Mouse (Mus musculus) CH12.LX (cell line): ENCODE data around the gene Prdx4. TPM values are rescaled to one million over a fixed set of nuclear protein-coding genes. Genes with fewer than 3 reads are reported as not detected.
A peak's percentile ranks its signal among the peaks of the same experiment; 100 is the strongest.

Experiments
- DNase-seq: peaks from one replicate; pipeline ENCODE4 v3.0.0-alpha.2; 2013; ENCODE audit errors: extremely low read depth
- H3K27ac ChIP-seq: 2 replicates; pipeline ENCODE4 v1.5.1; 2012; ENCODE audit warnings: low read depth, mild to moderate bottlenecking, control low read depth, moderate library complexity; ENCODE audit not compliant: insufficient read depth
- H3K27me3 ChIP-seq: replicated peaks from 2 replicates; pipeline ENCODE3; 2012; ENCODE audit warnings: inconsistent platforms
- H3K36me3 ChIP-seq, 2 experiments: replicated peaks in 1 of 2; 2 replicates each; pipeline versions ENCODE3 to v1.6.1; 2012; ENCODE audit warnings: inconsistent platforms in 1 of 2, low read length in 1 of 2, mild to moderate bottlenecking in 1 of 2, mixed read lengths in 1 of 2, moderate library complexity in 1 of 2; ENCODE audit not compliant: control insufficient read depth in 1 of 2, insufficient read depth in 1 of 2
- H3K4me1 ChIP-seq, 2 experiments: 2 replicates each; pipeline ENCODE4 v1.6.1; 2012; ENCODE audit warnings: inconsistent platforms in 1 of 2, moderate library complexity in 1 of 2; ENCODE audit not compliant: insufficient read depth in 2 of 2, control insufficient read depth in 1 of 2
- H3K4me2 ChIP-seq: 2 replicates; pipeline ENCODE4 v1.6.1; 2012; ENCODE audit warnings: low read depth, mild to moderate bottlenecking, control low read depth; ENCODE audit not compliant: poor library complexity, insufficient read depth, severe bottlenecking
- H3K4me3 ChIP-seq, 3 experiments: fragments of 150-350 bp in 1 of 3; sonication (generic) in 1 of 3; replicated peaks in 1 of 3; 2 replicates each; pipeline versions ENCODE3 to v1.5.1; 2011 to 2012; ENCODE audit warnings: low read depth in 2 of 3, low read length in 2 of 3, mild to moderate bottlenecking in 2 of 3, moderate library complexity in 2 of 3, control low read depth in 1 of 3, improper control_type of control experiment in 1 of 3, inconsistent platforms in 1 of 3, mixed read lengths in 1 of 3; ENCODE audit not compliant: poor library complexity in 1 of 3
- H3K79me2 ChIP-seq: replicated peaks from 2 replicates; pipeline ENCODE4 v1.6.1; 2012; ENCODE audit warnings: mild to moderate bottlenecking, moderate library complexity; ENCODE audit not compliant: control insufficient read depth, poor library complexity, insufficient read depth, severe bottlenecking; ENCODE audit errors: extremely low read depth
- H3K9ac ChIP-seq: 2 replicates; pipeline ENCODE4 v1.6.1; 2012; ENCODE audit warnings: low read depth, mild to moderate bottlenecking, control low read depth, moderate library complexity; ENCODE audit not compliant: insufficient read depth
- H3K9me3 ChIP-seq: replicated peaks from 2 replicates; pipeline ENCODE3; 2012; ENCODE audit warnings: low read length, inconsistent platforms, mixed read lengths
- BHLHE40 ChIP-seq: IDR thresholded peaks from 2 replicates; pipeline ENCODE4 v1.6.1; 2011; ENCODE audit warnings: mild to moderate bottlenecking, low read depth, low read length, improper control_type of control experiment
- CHD2 ChIP-seq: IDR thresholded peaks from 2 replicates; pipeline ENCODE4 v1.6.1; 2011; ENCODE audit warnings: low read length, improper control_type of control experiment
- CTCF ChIP-seq, 2 experiments: IDR thresholded peaks in 1 of 2; conservative IDR thresholded peaks in 1 of 2; 2 replicates each; pipeline ENCODE4 v1.5.1; 2011 to 2012; ENCODE audit warnings: low read depth in 2 of 2, low read length in 2 of 2, improper control_type of control experiment in 1 of 2, inconsistent platforms in 1 of 2, mild to moderate bottlenecking in 1 of 2, moderate library complexity in 1 of 2
- EP300 ChIP-seq: IDR thresholded peaks from 2 replicates; pipeline ENCODE4 v1.6.1; 2011; ENCODE audit warnings: low read length, improper control_type of control experiment
- ETS1 ChIP-seq: conservative IDR thresholded peaks from 2 replicates; pipeline ENCODE4 v1.6.1; 2012; ENCODE audit warnings: low read depth, mild to moderate bottlenecking, inconsistent platforms, low read length, improper control_type of control experiment, moderate library complexity
- GABPA ChIP-seq: IDR thresholded peaks from 2 replicates; pipeline ENCODE4 v1.6.1; 2012; ENCODE audit warnings: low read depth, low read length, improper control_type of control experiment, inconsistent platforms; ENCODE audit not compliant: insufficient replicate concordance
- JUND ChIP-seq: conservative IDR thresholded peaks from 2 replicates; pipeline ENCODE4 v1.6.1; 2011; ENCODE audit warnings: low read depth, low read length, improper control_type of control experiment
- MAFK ChIP-seq: IDR thresholded peaks from 2 replicates; pipeline ENCODE4 v1.6.1; 2011; ENCODE audit warnings: low read length, improper control_type of control experiment; ENCODE audit not compliant: insufficient replicate concordance
- MAX ChIP-seq: IDR thresholded peaks from 2 replicates; pipeline ENCODE4 v1.6.1; 2011; ENCODE audit warnings: low read length, improper control_type of control experiment
- MAZ ChIP-seq: IDR thresholded peaks from 2 replicates; pipeline ENCODE4 v1.6.1; 2012; ENCODE audit warnings: low read depth, mild to moderate bottlenecking, inconsistent platforms, low read length, improper control_type of control experiment, moderate library complexity
- MEF2A ChIP-seq: IDR thresholded peaks from 2 replicates; pipeline ENCODE4 v1.6.1; 2014; ENCODE audit warnings: low read depth, mild to moderate bottlenecking, inconsistent platforms, low read length, improper control_type of control experiment, borderline replicate concordance
- MXI1 ChIP-seq: IDR thresholded peaks from 2 replicates; pipeline ENCODE4 v1.6.1; 2011; ENCODE audit warnings: mild to moderate bottlenecking, low read depth, low read length, improper control_type of control experiment
- MYC ChIP-seq: IDR thresholded peaks from 2 replicates; pipeline ENCODE4 v1.6.1; 2011; ENCODE audit warnings: low read depth, mild to moderate bottlenecking, improper control_type of control experiment, low read length
- NELFE ChIP-seq: IDR thresholded peaks from 2 replicates; pipeline ENCODE4 v1.6.1; 2011; ENCODE audit warnings: low read depth, low read length, improper control_type of control experiment
- POLR2AphosphoS2 ChIP-seq: IDR thresholded peaks from 2 replicates; pipeline ENCODE4 v1.6.1; 2011; ENCODE audit warnings: low read depth, low read length, improper control_type of control experiment
- RAD21 ChIP-seq: IDR thresholded peaks from 2 replicates; pipeline ENCODE4 v1.6.1; 2011; ENCODE audit warnings: low read depth, mild to moderate bottlenecking, low read length, improper control_type of control experiment, moderate library complexity
- SMC3 ChIP-seq: IDR thresholded peaks from 2 replicates; pipeline ENCODE4 v1.6.1; 2011; ENCODE audit warnings: low read depth, low read length, improper control_type of control experiment
- TBP ChIP-seq: conservative IDR thresholded peaks from 2 replicates; pipeline ENCODE4 v1.6.1; 2011; ENCODE audit warnings: low read depth, low read length, improper control_type of control experiment
- TCF12 ChIP-seq: IDR thresholded peaks from 2 replicates; pipeline ENCODE4 v1.6.1; 2014; ENCODE audit warnings: low read depth, mild to moderate bottlenecking, inconsistent platforms, low read length, improper control_type of control experiment
- UBTF ChIP-seq: IDR thresholded peaks from 2 replicates; pipeline ENCODE4 v1.6.1; 2012; ENCODE audit warnings: low read depth, mild to moderate bottlenecking, inconsistent platforms, low read length, improper control_type of control experiment, moderate library complexity
- USF1 ChIP-seq: IDR thresholded peaks from 2 replicates; pipeline ENCODE4 v1.6.1; 2014; ENCODE audit warnings: low read depth, mild to moderate bottlenecking, inconsistent platforms, low read length, improper control_type of control experiment
- USF2 ChIP-seq: conservative IDR thresholded peaks from 2 replicates; pipeline ENCODE4 v1.6.1; 2011; ENCODE audit warnings: low read depth, low read length, improper control_type of control experiment
- ZC3H11A ChIP-seq: IDR thresholded peaks from 2 replicates; pipeline ENCODE4 v1.6.1; 2012; ENCODE audit warnings: low read depth, mild to moderate bottlenecking, inconsistent platforms, low read length, improper control_type of control experiment
- ZKSCAN1 ChIP-seq: IDR thresholded peaks from 2 replicates; pipeline ENCODE4 v1.6.1; 2012; ENCODE audit warnings: low read depth, inconsistent platforms, low read length, improper control_type of control experiment, borderline replicate concordance
- ZMIZ1 ChIP-seq: IDR thresholded peaks from 2 replicates; pipeline ENCODE4 v1.6.1; 2012; ENCODE audit warnings: low read depth, mild to moderate bottlenecking, inconsistent platforms, low read length, improper control_type of control experiment
- dilution Hi-C: fragments of 300-500 bp; cut with MboI; formaldehyde crosslinking; loops from 2 replicates; pipeline ENCODE4 v1.14.3; 2020; ENCODE audit warnings: low sequenced_read_pairs; ENCODE audit not compliant: extremely low pct_unique_long_range_greater_than_20kb, extremely low pct_ligation_motif_present
- in situ Hi-C: fragments of 300-500 bp; cut with MboI; formaldehyde crosslinking; loops from 3 replicates; pipeline ENCODE4 v1.14.3; 2019; ENCODE audit warnings: low sequenced_read_pairs, low pct_ligation_motif_present, low pct_unique_long_range_greater_than_20kb, mixed read lengths
- polyA plus RNA-seq: library from polyadenylated mRNA; unstranded; fragments of >175 nt; gene quantifications from 2 replicates; pipeline ENCODE4 v1.2.1, GENCODE M21; 2012; ENCODE audit warnings: low read depth; ENCODE audit not compliant: insufficient read length
- total RNA-seq, 2 experiments: library from RNA; depleted of rRNA; stranded (reverse); fragments of 300-350 nt in 1 of 2; fragments of >200 nt in 1 of 2; gene quantifications; 2 replicates each; pipeline ENCODE4 v1.2.3; 2012 to 2014

The Prdx4 gene
- total and polyA plus RNA-seq, 3 experiments: 87.3 to 208 (median 194) TPM

DNA sequence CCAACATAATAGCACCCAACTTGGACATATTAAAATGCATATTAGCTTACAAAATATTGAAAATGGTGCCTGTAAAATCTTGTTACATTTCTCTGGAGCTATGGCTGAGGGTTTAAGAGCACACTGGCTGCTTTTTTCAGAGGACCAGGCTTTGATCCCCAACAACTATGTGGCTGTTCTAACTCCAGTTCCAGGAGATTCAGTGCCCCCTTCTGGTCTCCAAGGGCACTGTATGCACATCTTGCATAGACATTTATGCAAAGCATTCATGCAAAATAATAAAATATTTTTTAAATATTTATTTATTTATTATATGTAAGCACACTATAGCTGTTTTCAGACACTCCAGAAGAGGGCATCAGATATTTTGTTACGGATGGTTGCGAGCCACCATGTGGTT is 34.2 kb downstream of the Prdx4 start:
- Histone ChIP-seq H3K4me1 (no peaks in the 10 kb centered on the region), H3K4me2 (no peak overlapping the region), H3K79me2 (no peaks in the 10 kb centered on the region), H3K4me3 (no peak overlapping the region), H3K9ac (no peak overlapping the region), H3K36me3 (peaks cover 5% of the 10 kb centered on the region in 2 experiments), H3K27me3 (no peaks in the 10 kb centered on the region), H3K27ac (no peak overlapping the region), H3K9me3 (no peaks in the 10 kb centered on the region)
- in situ Hi-C loops: loop anchor here (25.0 kb wide), 1 partner anchor 169 kb away; the partner anchor contains the start of gene Cldn34b2
- DNase-seq: peak; percentile 2
- TF ChIP-seq BHLHE40: no peak
- no peak for TF ChIP-seq POLR2AphosphoS2
- no peak for TF ChIP-seq EP300
- no peak for TF ChIP-seq MYC
- no peak for TF ChIP-seq MEF2A
- TF ChIP-seq UBTF: no peak
- no peak for TF ChIP-seq TBP
- no peak for TF ChIP-seq CHD2
- no peak for TF ChIP-seq USF1
- no peak for TF ChIP-seq ZKSCAN1
- TF ChIP-seq MAZ: no peak
- peak; percentile 12; the same call in 1 of the 2 replicates for TF ChIP-seq SMC3
- no peak for TF ChIP-seq ETS1
- no peak for TF ChIP-seq NELFE
- TF ChIP-seq MAX: no peak
- TF ChIP-seq ZC3H11A: no peak
- TF ChIP-seq MAFK: no peak
- no peak for TF ChIP-seq TCF12
- peak; percentile 9 for TF ChIP-seq RAD21
- no peak for TF ChIP-seq ZMIZ1
- TF ChIP-seq MXI1: no peak
- peak in 1 of 2 experiments; percentile 33; a peak in 1 of 4 replicates for TF ChIP-seq CTCF (conservative IDR thresholded peaks at IDR 0.05 in 1 of 2, IDR thresholded peaks at IDR 0.05 in 1 of 2; ENCODE audit: low read depth in 2 of 2, low read length in 2 of 2)
- no peak for TF ChIP-seq GABPA
- TF ChIP-seq JUND: no peak
- TF ChIP-seq USF2: no peak
- dilution Hi-C loops: no loop called here
